Mouse (Mus musculus) heart, postnatal 36 days (tissue): Measurements from ENCODE around the gene Pacrg. TPM values are rescaled to one million over a fixed set of nuclear protein-coding genes. Genes with fewer than 3 reads are reported as not detected.
A peak's percentile ranks its signal among the peaks of the same experiment; 100 is the strongest.

Experiments used
- DNase-seq, 2 experiments: peaks; one replicate each; pipeline ENCODE4 v3.0.0; 2021 to 2022
- intact Hi-C: fragments of 180-260 bp; cut with DNase I; formaldehyde crosslinking; loops from one replicate; pipeline ENCODE4 v1.15.1; 2025
- total RNA-seq, 2 experiments: library from RNA; stranded (reverse); gene quantifications; 2 replicates each; pipeline ENCODE4 v1.2.3; 2021

Pacrg gene
- total RNA-seq = 1 to 10 TPM in 1 of 2 experiments, under 1 TPM in 1; 0.87 to 1.6 TPM

DNA sequence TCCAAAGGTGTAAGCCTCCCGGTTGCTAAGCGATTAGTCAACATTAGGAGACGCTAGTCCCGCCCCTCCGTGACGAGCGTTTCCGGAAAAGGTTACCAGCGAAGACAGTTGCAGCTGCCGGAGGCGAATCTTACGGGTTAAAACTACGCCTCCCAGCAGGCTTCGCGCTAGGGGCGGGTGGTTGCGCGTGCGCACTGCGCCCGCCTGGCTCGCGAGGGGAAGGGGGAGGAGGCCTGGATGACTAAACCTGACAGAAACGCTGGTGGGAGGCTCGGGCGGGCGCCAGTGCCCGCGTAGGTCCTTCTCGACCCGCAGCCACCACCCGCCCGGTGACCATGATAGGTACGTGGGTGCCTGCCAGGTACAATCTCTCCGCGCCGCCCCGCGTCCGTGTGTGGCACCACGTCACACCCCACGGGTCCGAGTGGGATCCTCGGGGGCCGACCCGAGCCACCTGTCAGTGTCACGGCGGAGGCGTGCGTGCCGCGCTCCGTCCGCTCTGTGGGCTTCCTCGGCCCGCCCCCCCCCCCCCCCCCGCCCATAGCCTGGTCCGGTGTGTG, at the start of gene Pacrg, which contains the start of gene Prkn:
Pacrg (minus strand) TSS at position 164 of the 560 bp plus-strand sequence.
Prkn (plus strand) TSS at position 237 of the 560 bp plus-strand sequence.
- intact Hi-C loops = loop anchor here (10.0 kb wide), 1 partner anchor 505 kb away; no protein-coding TSS in a partner anchor
- DNase-seq = peak; percentile 95 to 97

DNA sequence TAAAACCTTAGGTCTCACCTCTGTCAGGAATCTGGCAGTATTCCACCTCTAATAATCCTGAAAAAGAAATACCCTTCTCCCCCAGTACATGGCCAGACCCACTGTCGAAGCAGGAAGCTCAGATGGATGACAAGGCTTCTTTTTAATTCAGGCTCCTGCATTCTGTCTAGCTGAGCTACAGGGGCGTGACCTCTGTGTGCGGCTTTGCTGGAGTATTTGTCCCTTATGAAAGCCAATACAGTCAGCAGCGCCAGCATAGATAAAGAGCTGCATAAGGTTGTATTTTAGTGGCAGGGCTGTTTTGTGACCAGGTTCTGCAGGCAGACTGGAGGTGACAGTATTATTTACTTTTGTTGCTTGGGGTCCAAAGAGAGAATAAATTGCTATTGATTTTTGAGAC, 47.8 kb upstream of the Pacrg start:
- intact Hi-C loops = no loop called here
- DNase-seq = peak in 1 of 2 experiments; percentile 7

DNA sequence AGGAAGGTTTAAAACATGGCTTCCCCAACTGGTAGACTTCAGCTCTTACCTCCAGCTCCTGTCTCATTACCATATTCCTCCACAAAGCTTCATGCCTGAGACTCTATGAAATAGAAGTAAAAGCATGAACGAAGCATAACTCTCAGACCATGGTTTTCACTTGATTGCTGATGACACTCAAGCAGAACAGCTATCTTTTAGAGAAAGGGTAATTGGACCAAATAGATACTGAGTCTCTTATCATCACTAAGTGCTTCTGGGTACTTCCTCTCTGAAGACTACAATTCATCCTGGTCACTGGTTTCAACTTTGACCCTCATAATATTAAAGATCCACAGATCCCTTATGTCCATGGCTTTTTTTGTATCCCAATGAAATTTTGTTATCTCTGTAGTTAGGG, 42.1 kb upstream of the Pacrg start:
- intact Hi-C loops = no loop called here
- DNase-seq = no peak

DNA sequence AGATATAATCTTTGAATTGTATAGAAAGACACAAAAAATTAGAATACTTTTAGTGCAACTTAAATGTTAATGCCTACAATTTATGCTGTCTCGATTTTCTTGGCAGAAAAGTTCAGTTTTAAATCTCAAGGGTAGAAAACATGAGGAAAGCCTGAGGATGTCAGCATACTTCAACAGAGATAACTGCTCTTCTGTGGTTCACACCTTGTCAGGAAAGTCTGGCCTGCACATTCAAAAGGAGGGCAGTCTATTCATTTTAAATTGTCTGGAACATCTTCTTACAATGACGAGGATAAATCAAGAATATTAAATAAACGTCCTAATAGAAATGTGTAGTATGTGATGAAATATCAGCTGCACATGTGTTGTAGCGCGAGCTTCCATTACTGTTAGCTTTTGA, 38.9 kb upstream of the Pacrg start:
- intact Hi-C loops = no loop called here
- no peak for DNase-seq

DNA sequence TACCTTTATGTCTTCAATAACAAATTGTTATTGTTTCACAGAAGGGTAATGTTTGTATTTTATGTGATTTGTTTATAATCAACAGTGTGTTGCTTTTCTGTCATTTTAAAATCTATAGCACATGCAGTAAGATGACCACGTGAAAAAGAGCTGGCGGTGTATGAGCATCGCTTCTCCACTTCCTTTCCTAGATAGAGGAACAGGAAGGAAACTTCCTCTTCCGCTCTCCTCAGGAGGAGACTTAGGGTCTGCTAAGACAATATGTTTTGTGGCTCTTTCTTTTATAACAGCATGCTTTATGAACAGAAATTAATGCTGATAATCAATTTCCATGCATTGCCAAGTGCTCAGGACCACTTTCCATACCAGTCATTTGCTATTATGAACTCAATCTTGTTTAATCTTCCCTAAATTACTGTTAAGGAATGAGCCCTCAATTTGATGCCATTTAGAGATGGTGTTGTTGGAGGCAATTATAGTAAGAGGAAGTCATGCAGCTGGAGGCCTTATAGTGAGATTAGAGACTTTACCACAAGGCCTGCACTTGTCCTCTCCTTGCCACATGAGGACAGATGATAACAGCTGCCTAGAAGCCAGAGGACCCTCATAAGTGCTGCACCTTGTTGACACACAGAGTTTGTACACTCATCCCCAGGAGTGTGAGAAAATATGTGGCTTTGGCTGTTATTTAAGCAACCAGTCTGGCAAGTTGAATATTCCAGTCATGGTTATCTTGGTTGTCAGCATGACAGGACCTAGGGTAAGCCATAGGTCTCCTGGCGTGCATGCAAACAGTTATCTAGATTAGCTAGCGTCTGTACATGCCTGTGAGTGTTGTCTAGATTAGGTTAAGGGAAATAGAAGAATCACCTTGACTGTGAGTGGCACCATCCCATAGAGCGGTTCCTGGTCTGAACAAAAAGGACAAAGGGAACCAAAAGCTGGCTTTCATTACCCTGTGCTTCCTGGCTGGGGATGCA, 34.4 kb upstream of the Pacrg start:
- intact Hi-C loops = no loop called here

DNA sequence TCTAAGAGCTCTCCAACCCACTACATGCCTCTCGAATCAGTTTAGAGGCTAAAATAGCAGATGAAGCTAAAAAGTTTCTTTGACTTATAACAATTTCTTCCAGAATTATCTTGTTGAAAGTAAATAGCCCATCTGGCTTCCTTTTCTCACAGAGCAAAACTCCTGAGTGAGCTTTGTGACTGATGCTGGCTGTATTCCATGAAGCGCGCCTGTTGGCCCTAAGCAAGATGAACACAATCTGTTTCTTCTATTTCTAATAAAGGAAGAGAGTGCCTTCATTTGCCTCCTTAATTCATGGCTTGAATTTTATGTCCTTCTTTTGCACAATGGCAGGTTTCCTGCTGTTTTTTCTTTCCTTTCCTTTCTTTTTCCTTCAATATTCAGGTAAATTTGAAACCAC, 14.1 kb upstream of the Pacrg start:
- DNase-seq = peak in 1 of 2 experiments; percentile 5
- intact Hi-C loops = no loop called here

More for the DNA sequence above, 34.4 kb upstream of the Pacrg start:
- DNase-seq = no peak

DNA sequence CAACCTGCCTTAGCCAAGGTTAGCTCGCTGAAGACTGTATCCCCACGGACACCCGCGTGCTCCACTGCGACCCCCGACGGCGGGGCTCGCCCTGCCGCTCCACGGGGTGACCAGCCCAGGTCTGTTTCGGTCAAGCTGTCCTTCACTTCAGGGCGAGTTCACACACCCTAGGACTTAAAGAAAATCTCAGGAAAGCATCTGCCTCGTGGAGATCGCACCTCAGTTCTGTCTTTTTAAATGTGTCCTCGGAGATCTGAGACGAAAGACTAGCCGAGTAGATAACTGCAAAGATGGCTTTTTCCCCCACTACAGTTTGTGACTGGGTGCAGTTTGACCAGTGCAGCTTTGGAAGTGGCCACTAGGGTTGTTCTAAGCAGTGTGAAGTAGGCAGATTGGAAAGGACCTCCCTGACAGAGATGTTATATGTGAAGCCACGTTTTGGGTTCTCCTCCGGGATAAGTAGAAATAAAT, 655 bp upstream of the Pacrg start:
- intact Hi-C loops = loop anchor here (10.0 kb wide), 1 partner anchor 506 kb away; no protein-coding TSS in a partner anchor
- peak; percentile 36 to 44 for DNase-seq

DNA sequence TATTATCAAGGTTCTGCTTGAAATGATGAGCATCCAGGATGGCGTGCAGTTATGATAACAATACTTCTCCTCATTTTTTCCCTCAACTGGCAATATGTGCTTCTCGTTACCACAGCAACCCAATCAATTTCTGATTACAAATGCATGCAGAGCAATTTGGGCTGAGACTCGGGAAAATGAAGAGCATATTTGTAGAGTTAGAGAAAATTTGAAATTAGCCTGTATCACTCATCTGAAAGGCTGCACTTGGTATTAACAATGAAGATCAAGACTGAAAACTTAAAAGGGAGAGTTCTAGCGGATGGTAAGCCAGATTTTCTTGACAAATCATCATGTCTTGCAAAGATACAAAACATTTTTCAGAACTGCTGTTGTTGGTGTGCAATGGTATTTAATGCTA, 21.1 kb downstream of the Pacrg start:
- DNase-seq = no peak
- intact Hi-C loops = no loop called here

DNA sequence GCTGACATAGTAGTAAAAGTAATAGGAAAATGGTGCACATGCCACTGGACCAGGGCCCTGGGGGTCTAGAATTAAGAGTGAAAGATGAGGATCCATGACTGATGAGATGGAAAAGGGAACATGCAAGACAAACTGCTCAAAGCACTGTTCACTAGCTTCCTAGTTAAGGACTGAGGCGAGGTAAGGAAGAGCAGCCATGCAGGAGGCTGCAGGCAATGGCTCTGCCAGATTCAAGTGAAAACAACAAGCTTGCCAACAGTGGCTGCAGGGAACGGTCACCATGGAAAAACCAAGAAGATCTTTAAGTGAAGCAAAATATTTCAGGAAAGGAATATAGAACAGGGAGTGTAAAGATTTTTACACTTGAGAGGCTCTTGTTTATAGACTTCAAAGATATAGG, 31.5 kb downstream of the Pacrg start:
- intact Hi-C loops = no loop called here
- DNase-seq = no peak

DNA sequence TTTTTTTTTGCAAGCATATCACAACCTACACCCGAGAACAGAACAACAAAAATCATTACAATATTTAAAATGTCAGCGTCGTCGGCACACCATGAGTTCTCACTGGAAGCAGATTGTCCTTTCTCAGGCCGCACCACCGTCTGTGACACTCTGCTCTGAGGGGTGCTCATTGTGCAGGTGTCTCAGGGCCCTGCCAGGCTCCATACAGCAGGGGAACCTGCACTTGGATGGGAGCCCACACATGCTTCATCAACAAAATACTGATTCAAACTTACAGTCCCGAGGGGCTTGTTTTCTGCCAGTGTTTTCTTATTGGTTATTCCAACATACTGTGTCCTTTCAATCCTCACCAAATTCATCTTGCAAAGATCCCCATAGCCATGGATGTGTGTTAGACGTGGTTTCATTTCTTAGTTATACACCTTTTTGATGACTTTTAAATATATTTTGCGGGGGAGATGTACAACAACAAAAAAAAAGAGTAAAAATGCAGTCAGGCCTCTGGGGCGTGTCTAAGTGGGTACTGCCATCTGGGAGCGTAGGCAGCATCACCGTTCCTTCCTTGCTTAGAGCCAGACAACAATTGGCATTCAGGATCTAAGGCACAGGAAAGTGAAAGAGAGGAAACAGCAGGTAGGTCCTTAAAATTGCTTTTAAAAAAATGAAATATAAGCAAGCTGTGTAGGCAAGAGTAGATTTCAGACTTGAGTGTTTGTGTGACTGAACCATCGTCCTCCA, 32.7 kb downstream of the Pacrg start:
- intact Hi-C loops = no loop called here
- no peak for DNase-seq

DNA sequence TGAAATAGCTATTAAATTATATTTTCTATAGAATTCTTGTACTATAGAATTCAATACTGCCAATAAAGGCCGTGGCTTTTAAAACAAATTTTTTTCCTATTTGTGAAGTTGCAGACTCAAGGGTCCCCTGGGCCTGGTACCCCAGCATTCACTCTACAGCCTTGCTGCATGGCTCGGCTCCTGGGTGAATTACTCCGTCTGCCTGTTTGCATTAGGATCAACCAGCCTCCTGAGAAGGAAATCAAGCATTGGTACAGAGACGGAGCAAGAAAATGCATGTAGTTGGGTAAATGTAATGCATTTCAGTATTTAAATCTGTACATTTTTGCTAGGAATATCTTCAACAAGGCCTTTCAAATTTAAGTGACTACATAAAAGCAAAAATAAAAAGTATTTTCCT, 33.4 kb downstream of the Pacrg start:
- no peak for DNase-seq
- intact Hi-C loops = no loop called here

DNA sequence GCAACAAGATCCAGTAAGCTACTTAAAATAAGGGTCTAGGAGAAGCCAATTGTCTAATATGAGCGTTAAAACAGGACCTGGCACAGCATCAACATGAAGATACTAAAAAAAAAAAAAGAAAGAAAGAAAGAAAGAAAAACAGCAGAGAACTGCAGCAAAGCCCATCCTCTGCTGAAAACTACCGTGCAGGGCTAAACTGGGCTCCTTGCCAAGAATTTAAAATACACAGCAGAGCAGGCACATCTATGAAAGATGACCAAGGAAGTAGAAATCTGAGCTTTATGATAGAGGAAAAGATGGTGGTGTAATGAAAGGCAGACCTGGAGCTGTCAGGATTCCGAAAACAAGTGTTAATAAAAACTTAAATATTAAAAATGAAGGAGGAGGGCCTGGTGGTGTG, 48.5 kb downstream of the Pacrg start:
- intact Hi-C loops = no loop called here
- DNase-seq = no peak

DNA sequence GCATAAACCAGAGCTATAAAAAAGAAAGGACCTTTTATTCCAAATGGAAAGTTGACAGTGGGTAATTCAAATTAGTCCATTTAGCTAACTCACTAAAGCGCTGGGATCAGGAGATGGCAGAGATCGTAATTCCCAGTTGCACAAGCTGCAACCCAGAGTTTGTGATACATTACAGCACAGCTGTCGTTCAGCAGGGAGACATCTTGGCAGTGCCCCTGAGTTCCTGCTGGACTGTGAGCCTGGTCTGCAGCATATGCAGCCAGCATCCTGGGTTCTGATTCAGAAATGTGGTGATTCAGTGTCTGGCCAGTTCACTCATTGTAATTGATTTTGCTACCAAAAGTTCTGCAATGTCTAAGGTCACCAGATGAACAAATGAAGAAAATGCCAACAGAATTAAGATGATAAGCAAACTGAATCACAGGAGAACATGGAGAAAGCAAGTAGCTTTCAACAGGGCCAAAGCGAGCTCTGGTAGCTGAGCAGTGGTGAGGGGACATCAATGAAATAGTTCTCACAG, 55.6 kb downstream of the Pacrg start:
- intact Hi-C loops = no loop called here

DNA sequence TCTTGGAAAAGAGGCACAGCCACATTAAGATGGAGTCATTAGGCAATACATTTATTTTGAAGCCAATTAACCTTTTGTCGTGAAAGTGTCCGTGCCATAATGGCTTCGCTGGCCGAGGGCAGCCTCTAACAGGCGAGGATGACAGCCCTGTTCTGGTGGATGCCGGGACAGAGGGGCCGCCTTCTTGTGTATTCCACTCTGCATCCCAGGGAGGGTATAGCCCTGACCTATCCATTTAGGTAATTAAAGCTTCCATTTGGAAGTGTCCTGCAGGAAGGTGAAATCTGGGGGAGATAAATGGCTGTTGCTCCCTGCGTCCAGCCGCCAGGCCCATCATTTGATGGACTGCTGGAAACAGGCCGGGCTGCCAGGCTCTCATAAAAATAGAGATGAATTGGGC, 63.6 kb downstream of the Pacrg start:
- intact Hi-C loops = no loop called here
- no peak for DNase-seq

More for the DNA sequence above, 55.6 kb downstream of the Pacrg start:
- no peak for DNase-seq

DNA sequence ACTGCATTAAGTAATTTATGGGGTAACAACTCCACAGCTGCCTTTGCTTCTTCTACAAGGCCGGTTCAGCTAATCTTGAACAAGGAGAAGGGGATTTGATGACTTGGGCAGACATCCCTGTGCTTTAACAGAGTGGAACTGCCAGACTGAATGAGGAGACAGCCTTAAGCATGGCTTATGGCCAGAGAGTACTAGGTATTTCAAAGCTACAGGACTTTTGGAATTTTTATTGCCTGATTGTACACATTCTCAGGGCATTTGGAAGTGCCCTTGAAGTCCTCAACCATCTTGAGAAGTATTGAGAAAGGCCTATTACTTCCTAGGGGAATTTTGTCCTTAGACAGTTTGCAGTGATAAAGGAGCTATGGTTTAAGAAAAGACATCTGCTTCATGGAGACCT, 65.6 kb downstream of the Pacrg start:
- no peak for DNase-seq
- intact Hi-C loops = no loop called here

DNA sequence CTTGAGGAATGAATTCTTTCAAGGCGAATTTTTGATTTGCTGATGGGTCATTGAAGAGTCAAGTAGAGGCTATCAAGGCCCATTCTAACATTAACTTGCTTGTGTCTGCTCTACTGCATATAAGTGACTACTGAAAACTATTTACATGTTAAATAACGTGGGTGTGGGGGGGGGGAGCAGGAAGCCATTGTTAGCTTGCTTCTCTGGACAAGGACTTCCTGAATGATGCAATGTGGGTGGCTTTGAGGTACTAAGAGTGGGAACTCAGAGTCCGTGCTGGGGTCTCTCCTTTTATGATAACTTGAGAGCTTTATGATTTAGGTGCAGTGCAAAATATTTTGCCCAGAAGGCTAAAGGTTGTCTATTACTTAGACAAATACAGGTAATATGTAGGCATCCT, 67.9 kb downstream of the Pacrg start:
- no peak for DNase-seq
- intact Hi-C loops = no loop called here

DNA sequence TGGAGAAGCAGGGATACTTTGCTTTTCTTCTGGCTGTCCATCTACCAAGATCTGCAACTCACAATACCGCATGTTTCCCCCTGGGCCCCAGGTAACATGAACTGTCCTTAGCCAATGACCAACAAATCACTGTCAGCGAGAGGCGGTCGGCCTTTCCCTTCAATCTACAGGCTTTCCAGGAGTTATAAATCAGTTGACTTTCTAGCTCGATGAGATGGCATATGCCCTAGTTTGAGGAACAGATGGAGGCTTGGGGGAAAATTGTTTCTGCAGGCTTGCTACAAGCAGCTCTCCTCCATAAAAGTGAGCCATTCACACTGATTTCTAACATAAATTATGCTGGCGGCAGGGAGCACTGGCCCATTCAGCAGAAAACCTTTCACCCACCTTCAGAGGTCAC, 70.2 kb downstream of the Pacrg start:
- no peak for DNase-seq
- intact Hi-C loops = no loop called here

DNA sequence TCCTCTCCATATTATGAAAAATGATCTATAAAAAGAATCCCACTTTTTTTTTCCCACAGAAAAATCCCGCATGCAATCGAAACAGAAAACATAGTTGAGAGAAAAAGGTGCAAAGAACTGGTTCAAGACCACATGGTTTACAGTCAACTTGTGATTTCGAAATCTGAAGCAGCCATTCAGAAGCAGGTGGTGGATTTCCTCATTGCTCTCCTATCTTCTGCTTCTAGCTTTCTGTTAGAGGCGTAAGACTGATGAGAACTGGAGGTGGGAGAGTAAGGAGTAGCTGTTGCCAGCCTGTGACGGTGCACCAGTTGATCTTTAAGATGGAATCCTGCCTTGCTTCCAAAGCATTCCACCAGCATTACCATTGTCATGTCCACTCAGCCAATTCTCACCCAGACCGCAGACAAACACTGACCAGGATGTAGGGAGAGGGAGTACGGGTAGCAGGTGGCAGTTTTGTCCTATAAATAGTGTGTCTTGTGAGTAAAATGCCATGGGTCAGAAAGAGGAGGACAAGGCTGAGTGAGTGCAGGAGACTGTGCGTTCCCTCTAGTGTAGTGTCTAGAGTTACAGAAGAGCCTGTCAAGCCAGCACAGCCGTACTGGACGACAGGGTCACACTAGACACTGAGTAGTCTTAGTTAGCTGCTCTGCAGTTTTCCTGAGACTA, 73.2 kb downstream of the Pacrg start:
- no peak for DNase-seq
- intact Hi-C loops = no loop called here

DNA sequence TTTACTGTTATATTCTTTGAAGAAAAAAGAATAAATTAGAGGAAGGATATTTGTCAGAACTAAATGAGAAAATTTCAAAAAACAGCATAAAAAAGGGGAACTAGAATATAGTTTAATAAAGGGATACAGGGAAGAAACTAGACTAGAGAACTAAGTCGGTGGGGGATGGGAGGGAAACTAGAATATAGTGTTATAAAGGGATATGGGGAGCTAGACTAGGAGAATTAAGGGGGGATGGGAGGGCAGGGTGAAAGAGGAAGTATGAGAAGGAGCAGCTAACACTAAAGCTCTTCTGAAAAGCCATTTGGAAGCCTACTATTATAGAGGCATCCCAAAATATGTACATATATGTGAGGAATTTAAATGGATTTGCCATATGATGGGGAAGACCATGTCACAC, 75.8 kb downstream of the Pacrg start:
- no peak for DNase-seq
- intact Hi-C loops = no loop called here

DNA sequence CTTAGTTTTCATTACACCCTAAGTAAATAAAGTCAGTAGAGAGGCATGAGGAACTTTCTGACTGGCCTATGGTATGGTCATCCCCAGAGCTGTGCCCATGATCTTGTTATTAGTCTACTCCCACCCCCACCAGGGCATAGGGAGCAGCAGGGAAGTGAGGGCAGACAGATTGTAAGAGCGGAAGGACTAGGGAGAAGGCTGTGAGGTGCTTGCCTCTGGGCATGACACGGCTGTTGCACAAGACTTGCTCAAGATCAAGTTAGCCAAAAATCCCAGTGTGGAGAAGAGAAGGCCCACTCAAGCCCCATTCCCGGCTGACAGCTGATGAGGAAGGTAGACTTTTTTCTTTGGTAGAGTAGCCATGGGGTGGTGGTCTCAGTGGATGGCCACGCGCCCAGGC, 82.7 kb downstream of the Pacrg start:
- intact Hi-C loops = loop anchor here (5.0 kb wide), 1 partner anchor 310 kb away; no protein-coding TSS in a partner anchor
- DNase-seq = no peak
